Mouse (Mus musculus) lung, postnatal 36 days (tissue): ENCODE data around the gene Ankrd9.

ENCODE experiments used
- DNase-seq: peaks from one replicate; pipeline ENCODE4 v3.0.0; 2022; ENCODE audit warnings: mixed read lengths

Ankrd9 gene

DNA sequence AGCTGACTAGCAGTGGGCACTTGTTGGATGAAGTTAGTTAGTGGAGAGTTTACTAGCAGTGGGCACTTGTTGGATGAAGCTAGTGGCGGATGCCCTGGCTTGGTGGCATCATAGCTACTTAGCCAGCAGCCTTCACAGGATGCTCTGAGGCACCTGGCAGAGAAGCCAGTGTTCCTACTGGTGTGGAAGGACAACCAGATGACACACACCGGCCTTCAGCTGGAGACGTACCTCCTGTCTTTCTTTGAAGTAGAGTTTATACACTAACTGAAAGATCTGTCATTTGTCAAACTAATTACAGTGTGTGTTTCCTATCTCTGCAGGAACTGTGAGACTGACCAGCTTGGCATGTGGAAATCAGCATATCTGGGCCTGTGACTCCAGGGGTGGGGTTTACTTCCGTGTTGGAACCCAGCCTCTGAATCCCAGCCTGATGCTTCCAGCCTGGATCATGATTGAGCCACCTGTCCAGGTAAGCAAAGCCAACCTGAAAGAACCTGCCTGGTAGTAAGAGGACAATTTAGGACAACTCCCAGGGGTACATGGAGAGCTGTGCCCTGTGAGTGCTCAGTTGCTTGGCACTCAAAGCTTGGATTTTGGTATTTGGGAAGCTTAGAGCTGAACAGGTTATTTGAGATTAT is 24.4 kb downstream of the Ankrd9 start:
- DNase-seq: no peak

DNA sequence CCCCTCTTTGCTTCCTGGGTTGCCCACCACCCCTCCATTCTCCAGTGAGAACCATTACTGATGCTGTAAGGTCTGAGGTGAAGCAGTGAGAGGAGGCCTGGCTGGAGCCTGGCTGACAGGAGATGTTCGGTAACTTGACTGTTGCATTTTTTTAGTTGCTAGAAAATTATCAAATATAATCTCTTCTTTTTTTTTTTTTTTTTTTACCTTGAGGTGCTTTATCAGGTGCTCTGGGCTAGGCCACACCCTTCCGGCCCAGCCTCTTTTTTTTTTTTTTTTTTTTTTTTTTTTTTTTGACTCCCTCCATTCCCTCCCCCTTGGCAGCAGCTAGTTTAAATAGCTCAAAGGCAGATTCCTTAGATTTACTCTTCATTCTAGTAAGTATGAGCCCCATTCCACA is 24.9 kb downstream of the Ankrd9 start:
- no peak for DNase-seq

DNA sequence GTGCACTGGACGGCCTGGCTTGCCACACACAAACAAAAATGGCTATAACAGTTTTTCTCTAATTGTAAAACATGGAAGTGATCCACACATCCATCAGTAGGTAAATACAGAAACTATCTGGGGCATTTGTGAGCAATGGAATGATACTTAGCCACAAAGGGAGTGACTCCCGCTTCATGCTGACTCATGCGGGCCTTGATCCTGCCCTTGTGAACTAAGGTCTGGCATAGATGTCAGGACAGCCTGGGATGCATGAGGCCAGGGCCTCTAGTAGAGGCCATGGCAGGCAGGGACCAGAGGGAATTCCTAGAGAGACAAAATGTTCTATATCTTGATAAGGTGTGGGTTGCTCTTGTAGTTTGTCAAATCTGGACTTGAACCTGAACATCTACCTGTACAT is 25.4 kb downstream of the Ankrd9 start:
- no peak for DNase-seq

DNA sequence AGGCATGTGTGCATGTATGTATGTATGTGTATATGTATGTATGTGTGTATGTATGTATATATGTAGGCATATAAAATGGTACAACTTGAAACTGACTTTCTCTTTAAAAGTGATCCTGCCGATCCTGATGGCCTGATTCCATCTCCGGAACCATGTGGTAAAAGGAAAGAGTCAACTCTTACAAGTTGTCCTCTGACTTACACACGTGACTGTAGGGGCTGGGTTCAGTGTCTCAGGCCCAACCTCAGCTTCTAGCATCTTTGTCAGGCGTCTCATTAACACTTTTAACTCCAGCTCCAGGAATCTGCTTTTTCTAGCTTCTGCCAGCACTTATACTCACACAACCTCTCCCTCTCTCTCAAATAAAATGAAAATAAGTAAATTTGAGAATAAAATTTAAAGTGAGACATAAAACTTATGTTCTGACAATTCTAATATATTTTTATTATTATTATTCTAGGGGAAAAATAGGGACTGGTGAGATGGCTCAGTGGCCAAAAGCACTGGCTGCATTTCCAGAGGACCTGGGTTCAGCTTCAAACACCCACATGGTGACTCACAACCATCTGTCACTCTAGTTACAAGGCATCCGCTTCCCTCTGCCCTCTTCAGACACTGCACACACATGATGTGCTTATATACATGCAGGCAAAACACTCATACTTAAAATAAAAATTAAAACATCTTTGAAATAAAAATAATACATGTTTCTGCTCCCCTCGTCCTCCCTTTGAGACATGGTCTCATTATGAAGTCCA is 26.0 kb downstream of the Ankrd9 start:
- DNase-seq: no peak

DNA sequence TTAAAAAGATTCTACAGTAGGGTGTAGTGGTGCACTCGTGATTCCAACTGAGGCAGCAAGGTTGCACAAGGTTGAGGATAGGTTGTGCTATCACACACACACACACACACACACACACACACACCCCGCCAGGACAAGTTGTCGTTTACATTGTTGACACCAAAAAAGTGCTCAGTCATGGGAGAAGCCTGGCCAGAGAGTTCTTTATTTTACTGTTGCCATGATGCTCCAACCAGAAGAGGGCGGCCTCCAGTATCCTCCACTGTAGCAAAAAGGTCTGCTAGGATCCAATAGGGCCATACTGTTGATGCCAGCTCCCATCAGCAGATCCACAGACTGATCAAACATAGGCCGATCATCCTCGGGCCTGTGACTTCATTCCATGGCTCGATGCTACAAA is 27.6 kb downstream of the Ankrd9 start:
- DNase-seq: no peak

DNA sequence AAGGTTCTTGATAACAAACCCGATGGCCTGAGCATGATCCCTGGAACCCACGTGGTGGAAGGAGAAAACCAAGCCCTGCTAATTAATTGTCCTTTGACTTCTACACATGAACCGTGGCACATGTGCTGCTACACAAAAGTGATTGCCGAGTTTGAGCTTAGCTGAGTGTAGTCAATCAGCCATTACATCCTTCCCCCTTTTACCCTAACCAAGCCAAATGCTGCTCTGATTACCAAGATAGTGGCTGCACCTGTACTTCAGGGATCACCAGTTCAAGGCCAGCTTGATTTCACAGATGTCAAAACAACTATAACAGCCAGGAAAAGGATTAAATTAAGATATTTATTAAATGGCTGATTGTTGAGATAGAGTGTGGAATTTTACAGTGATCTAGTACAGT is 28.7 kb downstream of the Ankrd9 start:
- DNase-seq: no peak

DNA sequence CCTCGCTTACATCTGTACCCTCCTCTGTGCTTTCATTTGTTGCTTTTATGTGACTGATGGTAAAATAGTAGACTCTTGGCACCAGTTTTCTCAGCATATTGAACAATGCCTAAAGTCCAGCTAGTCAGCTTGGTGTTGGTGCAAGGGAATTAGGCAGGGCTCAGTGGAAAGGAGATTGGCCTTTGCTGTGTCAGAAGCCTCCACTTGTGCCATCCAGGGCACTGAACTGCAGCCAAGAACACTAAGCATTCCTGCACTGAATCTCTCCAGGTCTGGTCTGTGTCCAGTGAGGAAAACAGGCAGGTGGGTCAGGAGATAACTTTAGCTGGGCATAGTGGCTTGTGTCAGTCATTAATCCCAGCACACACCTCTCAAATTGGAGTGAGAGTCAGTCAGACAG is 29.4 kb downstream of the Ankrd9 start:
- no peak for DNase-seq

DNA sequence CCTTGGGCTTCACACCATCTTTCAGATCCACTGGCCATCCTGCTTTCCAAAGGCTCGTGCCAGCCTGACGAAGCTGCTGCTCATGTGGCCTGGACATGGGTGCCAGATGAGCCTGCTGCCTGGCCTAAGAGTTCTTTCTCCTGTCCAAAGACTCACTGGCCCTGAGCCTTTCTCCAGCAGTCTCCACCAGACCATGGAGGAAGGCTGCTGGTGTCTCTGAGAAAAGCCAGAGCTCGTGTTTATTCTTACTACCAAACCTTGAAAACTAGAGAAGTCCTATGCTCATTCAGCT is 30.0 kb downstream of the Ankrd9 start:
- no peak for DNase-seq

DNA sequence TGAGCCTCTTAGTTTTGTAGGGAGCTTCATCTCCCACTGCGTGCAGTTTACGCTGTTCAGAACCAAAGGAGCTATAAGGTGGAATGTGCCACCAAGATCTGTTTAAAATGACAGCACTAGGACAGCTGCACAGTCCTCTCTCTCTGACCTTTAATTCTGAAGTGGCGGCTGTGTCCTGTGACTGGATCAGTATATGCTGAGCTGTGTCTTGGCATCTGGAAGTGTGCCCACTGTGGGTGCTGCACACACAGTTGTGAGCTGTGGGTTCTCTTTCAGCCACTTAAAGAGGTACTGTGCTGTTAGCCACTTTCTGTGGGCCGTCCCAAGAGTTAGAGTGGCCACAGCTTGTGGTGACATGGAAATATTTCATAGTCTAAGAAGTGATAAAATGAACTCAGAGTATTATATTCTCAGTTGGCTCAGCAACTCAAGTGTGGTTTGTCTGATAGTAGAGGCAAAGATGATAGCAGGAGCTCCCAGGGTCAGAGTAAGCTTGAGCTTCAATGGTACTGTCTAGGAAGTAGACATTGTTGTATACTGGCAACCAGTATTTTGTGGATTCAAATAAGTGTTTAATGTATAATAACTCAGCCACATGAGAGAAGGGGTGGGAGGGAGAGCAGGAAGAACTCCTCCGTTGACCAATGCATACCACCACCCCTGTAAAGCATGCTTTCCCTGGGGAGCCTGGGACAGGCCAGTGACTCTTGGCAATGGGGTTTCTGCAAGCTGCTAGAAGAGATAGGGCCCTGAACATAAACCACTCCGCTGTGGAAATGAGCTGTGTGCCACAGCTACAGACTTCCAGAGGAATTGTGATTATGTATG is 30.5 kb downstream of the Ankrd9 start:
- no peak for DNase-seq

DNA sequence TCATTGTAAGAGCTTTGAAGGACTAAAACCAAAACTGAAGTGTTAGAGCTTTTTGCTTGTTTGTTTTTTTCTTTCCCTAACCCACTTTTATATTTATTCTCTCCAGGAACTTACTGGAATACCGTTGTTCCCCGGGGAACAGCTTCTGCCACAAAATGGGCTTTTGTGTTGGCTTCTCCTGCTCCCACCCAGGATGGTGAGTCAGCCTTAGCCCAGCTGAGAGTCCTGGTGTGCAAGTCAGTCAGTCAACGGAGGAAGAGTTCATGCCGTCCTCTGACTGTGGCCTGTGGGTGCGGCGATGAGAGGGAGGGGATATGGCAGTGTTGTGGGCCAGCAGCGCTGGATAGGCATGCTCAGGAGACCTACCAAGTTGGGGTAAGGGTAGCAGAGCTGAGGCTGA is 32.6 kb downstream of the Ankrd9 start:
- no peak for DNase-seq

DNA sequence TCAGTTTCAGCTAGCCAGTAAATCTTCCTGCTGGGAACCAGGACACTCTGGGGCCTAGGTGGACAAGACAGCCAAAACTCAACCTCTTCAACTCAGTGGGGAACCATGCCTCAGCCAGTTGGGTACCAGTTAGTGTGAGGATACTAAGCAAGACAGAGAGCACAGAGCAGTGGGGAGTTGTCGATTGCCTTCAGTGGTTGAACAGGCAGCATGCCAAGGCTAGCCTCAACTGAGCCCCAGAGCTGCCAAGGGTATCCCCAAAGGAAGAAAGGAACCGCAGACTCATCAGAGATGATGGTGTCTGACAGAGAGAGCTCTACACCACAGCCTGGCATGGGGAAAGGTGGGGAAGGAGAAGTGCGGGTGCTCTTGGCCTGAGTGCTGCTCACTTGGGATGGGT is 38.0 kb downstream of the Ankrd9 start:
- no peak for DNase-seq

DNA sequence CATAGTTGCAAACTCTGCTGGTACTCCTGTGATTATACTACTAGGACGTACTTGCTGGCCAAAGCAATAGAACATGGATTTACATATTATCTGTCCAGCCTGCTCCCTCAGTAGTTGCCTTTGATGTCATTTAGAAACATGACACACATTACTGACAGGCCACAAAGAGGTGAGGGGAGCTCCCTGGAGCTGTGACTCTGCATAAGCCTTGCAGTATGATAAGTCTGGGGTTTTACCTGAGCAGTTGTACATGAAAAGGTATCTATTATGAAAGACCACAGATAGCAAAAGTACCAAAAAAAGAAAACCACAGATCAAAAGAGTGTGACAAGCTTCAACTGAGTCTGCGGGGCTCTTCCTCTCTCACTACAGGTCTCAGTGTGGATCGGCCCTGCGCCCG is 39.5 kb downstream of the Ankrd9 start:
- DNase-seq: no peak

DNA sequence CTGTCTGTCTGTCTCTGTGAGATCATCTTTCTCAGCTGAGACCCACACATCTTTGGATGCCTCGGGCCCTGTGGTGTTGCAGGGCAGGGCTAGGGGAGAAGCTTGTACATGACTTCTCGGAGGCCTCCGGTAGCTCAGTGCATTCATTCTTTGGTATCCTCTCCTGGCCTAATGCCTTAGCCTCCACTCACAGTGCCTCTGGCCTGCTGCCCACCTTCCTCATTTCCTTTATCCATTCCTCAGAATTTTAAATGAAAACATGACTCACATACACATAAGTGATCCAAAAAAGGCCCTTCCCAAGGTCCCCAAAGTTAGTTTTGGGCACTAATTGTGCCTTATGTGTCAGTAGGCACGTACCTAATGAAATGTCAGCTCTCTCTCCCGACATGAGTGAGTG is 41.3 kb downstream of the Ankrd9 start:
- no peak for DNase-seq

DNA sequence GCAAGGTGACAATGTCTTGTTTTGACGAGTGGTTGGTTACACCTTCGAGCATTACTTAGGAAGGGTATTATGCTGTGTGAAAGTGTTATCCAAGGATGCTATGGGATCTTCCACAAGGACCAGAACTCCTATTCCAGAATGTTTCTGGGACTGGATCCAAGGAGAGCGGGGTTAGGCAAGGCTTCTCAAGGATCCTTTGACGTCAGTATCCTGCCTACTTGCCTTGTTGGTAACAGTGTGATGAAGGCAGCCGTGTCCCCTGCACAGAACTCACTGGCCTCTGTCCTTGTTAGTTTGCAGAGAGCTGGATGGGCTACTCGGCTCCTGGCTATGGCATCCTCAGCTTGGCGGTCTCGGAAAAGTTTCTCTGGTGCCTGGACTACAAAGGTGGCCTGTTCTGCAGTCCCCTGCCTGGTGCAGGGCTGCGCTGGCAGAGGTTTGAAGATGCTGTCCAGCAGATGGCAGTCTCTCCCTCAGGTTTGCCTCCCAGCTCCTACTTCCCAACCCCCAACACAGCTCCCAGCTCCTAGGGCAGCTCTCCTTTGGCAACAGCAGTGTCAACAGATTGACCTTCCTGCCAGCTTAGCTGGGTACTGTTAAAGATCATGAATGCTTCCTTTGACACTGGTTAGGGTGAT is 42.7 kb downstream of the Ankrd9 start:
- peak; percentile 91 for DNase-seq

DNA sequence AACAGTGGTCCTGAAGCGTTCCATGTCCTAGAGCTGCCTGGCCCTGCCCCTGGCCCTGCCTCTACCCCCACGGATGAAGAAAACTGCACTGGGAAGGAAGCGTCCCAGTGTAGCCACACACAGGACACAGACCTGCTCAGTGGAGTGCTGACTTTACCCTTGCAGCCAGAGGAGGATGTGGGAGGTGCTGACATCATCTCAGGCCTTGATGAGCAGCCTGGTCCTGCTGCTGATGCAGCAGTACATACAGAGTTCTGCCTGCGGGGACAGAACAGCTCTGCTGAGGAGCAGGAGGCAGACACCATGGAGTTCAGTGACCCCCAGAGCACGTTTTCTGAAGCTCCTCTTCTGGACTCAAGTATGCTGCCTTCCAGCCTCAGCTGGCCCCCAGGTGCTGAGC is 46.0 kb downstream of the Ankrd9 start:
- DNase-seq: no peak
